Mouse (Mus musculus): ENCODE results near the gene Meis1. TPM values are rescaled to one million over a fixed set of nuclear protein-coding genes. Genes with fewer than 3 reads are reported as not detected.
A peak's percentile ranks its signal among the peaks of the same experiment; 100 is the strongest.

Gene Meis1
- total RNA-seq, 2 experiments from 2014 or later, result 4.1 to 4.5 TPM

DNA sequence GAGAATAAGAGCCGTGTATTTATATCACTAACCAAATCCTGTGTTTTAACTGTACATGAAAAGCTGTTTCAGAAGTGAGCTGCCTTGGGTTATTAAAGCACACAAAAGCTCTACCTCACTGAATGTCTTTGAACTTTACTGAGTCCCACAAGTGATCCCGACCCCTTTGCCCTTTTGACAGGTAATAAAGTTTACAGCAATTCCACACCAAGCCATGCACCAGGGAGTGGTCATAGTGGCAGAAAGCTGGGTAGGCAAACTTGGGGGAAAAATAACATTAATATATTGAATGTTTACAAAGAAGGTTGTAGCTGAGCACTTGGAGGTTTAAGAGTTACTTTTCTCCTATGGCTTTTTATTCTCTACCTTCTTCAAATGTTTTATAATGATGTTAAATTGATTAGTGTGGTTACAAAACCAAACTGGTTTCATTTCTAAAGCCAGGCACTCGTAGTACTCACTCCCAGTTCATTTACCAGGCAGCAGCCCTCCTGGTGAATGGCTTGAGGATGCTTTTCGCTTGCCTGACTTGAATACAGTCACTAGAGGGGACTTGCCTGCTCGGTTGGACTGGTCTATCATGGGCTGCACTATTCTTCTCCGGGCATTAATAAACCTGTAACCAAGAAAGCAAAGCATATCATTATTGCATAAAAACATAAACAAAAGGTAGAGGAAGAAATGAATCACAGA is 133.6 kb downstream of the Meis1 start:
- intact Hi-C loops (cut with DNase I; ENCODE audit: low total_unique reads), result no loop called here
- DNase-seq, result no peak

DNA sequence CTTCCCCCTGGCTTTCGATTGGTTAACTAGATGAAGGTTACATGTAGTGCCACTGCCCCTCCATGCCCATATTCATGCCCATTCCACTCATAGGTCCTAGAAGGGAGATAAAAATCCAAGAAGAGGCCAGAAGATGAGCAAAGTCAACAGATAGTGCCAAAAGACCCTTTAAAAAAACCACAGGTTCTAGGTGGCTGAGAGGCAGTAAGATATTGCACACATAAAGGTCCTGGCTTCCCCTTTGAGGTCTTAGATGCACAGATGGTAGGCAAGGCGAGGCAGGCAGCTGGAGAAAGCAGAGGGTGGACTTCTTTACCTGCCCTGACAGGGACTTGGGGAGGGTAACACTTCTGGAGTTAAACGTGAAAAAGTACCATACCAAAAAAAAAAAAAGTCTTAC is 134.8 kb downstream of the Meis1 start:
- intact Hi-C loops (cut with DNase I; ENCODE audit: low total_unique reads), result no loop called here

DNA sequence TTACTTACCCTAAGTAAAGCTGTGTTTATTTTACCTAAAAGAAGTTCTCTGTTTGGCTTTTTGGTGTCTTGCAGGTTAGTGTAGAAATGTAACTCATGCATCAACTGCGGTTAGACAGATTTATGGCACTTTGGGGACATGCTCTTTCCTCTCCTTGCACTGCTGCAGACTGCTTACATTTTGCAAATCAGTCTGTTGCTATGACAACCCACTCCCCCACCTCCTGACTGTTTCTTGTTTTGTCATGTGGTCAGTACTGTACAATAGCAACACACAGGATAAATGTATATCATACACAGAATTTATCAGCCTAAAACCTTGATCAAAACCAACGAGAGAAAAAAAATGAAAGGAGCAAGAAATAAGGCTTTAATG is 135.3 kb downstream of the Meis1 start:
- DNase-seq, result no peak
- intact Hi-C loops (cut with DNase I; ENCODE audit: low total_unique reads), result no loop called here

More for the DNA sequence above, 134.8 kb downstream of the Meis1 start:
- DNase-seq, result no peak

DNA sequence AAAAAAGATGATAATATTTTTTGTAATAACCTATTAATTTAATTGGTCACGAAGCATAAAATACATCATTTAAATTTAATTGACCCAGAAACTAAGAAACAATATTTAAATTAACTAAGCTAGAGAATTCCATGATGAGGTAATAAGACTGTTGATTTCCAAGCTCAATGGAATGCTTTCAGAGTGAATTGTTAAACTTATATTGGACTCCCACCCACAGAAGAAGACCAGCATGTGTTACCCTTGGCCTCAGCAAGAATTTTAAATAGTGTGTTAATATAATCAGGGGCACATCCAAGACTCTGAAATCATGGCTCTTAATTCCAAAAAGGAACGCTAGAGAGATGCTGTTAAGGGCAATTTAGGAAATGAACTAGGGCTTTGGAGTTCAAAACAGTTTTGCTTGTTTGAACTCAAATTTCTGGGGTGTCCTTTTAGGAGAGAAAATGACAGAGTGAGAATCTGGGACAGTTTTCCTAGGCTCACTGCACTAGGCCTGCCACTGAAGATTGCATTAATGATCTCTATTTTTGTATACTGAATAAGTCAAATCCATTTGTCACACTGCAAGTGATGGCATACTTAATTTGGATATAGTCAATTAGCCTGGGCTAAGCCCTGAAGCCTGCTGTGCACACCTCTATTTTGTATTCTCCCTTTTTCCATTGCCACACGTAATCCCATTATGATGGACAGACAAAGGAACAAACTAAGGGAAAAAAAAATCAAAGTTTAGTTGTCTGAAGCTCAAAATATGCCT is 135.9 kb downstream of the Meis1 start:
- no peak for DNase-seq
- intact Hi-C loops (cut with DNase I; ENCODE audit: low total_unique reads), result no loop called here

DNA sequence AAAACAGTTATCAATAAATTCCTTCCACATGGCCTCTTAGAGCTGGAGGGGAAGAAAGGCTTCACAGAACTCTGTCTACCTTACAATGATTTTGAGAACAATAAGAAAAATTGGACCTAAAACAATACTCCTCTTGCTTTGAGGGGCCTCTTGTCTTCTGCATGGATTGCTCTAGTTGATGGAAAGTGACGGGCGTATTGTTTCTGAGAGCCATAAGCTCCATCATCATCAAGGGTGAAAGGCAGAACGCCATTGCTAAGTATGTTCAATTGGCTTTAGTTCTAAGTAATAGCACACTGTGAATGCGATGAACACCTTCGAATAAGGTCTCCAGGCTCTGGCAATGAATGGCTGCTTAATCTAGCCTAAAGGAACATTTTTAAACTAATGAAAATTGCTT is 136.5 kb downstream of the Meis1 start:
- DNase-seq, result no peak
- intact Hi-C loops (cut with DNase I; ENCODE audit: low total_unique reads), result no loop called here

DNA sequence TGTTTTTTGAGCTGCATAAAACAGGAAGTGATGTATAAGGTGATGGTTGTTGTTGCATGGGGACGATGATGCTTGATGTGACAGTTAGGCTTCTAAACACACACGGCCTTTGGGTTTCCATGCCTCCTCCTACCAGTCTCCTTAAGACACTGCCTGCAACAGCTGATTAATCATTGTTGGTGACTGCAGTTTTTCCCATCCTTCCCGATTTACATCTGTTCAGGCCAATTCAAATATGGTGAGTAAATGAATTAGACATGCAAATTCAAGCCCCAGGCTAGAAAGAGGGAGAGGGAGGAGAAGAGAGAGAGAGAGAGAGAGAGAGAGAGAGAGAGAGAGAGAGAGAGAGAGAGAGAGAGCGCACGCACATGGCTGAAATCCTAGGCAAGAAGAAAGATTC is 138.0 kb downstream of the Meis1 start:
- no peak for DNase-seq
- intact Hi-C loops (cut with DNase I; ENCODE audit: low total_unique reads), result no loop called here

DNA sequence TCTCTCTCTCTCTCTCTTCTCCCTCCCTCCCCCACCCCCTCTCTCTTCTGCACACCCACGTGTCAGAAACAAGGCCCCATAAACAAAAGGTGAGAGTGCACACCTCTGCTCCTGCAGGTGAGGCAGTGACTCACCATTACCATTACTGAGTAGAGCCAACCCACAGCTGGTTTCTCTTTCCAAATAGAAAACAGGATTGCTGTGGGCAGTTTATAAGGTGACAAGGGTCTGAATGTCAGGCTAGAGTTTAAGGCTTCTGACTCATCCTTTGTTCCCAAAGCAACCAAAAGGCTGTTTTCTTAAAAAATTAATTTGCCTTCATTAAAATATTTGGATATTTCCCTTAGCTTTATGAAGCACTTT is 139.3 kb downstream of the Meis1 start:
- intact Hi-C loops (cut with DNase I; ENCODE audit: low total_unique reads), result loop anchor here (5.0 kb wide), 2 partner anchors 148 to 883 kb away; no protein-coding TSS in a partner anchor
- no peak for DNase-seq

DNA sequence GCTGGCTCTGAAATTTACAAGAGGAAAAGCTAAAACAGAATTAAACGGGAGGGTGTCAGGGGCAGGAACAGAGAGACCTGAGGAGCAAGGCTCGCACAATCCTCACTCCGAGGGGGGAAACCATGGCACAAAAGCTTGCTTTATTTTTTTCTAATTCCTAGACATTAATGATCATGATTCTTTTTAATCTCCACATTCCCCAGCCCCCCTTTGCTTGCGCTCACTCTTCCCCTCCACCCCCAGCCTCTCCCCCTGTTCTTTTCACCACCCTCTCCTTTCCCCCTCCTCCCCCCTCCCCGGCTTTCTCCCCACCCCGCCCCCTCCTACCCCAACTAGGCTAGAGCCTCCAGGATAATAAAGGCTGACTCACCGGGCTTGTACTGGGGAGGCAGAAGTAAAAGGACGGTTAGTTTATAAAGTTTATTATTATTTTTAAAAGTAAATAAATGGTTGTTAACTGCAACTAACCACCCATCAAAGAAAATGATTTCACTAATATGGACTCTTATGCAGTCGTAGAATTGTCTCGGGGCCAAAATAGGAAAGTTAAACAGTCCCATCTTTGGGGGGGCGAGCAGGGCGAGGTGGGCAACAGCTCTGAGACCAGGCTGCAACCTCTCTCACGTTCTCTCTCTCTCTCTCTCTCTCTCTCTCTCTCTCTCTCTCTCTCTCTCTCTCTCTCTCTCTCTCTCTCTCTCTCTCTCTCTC is 139.9 kb downstream of the Meis1 start:
- DNase-seq, result no peak
- intact Hi-C loops (cut with DNase I; ENCODE audit: low total_unique reads), result loop anchor here (5.0 kb wide), 2 partner anchors 148 to 883 kb away; no protein-coding TSS in a partner anchor

DNA sequence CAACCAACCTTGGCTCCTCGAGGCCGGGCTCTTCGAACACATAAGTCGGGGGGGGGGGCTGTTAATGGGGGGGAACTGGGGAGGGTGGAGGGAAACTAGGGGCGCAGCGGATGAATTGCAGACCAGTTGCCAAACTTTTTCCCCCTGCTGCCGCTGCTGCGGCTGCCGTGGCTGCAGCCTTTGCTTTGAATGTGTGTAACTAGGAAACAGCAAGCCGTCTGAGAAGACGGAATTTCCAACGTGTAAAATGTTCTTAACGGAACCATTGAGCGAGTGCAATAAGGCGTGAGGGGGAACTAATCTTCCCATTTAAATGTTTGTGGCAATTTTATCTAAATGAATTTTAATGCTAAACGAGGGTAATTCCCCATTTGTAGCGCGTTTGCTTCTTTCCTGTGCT is 140.8 kb downstream of the Meis1 start:
- intact Hi-C loops (cut with DNase I; ENCODE audit: low total_unique reads), result loop anchor here (5.0 kb wide), 2 partner anchors 149 to 884 kb away; no protein-coding TSS in a partner anchor

DNA sequence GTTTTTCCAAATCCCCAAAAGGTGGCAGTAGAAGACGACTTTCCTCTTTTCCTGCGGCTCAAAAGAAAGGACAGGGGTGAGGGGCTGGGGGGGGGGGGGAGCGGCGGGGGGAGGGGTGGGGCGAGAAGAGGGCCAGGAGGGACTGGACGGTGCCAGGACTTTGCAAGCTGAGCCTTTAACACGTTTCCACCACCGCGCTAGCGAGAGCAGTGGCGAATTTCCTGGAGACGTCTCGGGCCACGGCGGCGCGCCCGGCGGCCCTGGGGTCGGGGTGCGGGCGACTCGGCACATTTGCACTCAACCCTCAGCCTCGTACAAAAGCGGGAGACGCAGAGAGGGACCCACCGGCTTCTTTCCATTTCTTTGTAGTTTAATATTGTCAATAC is 141.2 kb downstream of the Meis1 start:
- intact Hi-C loops (cut with DNase I; ENCODE audit: low total_unique reads), result loop anchor here (5.0 kb wide), 2 partner anchors 150 to 885 kb away; no protein-coding TSS in a partner anchor

More for the DNA sequence above, 140.8 kb downstream of the Meis1 start:
- no peak for DNase-seq

DNA sequence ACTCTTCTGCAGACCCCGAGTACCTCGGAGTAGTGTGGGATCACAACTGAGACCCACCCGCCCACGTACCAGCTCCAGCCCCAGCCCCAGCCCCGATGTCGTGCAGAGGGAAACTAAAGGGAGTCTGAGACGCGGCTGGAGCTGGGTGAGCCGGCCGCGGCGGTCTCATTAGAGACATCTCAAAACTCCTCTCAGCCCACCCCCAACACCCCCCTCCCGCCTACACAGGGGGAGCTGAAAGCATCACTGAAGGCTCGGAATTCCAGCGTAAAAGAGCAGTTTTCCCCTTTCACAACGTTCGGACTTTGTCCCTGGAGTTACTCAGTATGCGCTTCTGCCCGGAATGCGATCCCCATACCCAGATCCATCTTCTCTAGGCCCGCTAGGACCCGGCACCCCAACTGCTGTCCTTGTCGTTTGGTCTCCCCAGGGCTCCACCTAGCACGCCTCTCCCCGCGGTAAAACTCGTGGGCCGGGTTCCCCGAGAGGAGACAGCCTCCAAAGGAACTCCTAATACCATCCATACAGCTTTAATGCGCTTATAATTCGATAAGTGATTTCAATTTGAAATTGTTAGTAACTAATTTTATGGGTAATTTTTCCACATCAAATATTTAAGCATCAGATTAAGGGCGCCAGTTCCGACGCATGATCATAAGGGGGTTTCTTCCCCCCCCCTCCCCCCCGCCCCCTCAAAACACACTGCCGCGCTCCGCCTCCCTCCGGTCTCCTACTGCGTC is 141.7 kb downstream of the Meis1 start:
- intact Hi-C loops (cut with DNase I; ENCODE audit: low total_unique reads), result loop anchor here (5.0 kb wide), 2 partner anchors 150 to 885 kb away; no protein-coding TSS in a partner anchor
- peak; percentile 13 for DNase-seq

More for the DNA sequence above, 141.2 kb downstream of the Meis1 start:
- peak; percentile 60 for DNase-seq

DNA sequence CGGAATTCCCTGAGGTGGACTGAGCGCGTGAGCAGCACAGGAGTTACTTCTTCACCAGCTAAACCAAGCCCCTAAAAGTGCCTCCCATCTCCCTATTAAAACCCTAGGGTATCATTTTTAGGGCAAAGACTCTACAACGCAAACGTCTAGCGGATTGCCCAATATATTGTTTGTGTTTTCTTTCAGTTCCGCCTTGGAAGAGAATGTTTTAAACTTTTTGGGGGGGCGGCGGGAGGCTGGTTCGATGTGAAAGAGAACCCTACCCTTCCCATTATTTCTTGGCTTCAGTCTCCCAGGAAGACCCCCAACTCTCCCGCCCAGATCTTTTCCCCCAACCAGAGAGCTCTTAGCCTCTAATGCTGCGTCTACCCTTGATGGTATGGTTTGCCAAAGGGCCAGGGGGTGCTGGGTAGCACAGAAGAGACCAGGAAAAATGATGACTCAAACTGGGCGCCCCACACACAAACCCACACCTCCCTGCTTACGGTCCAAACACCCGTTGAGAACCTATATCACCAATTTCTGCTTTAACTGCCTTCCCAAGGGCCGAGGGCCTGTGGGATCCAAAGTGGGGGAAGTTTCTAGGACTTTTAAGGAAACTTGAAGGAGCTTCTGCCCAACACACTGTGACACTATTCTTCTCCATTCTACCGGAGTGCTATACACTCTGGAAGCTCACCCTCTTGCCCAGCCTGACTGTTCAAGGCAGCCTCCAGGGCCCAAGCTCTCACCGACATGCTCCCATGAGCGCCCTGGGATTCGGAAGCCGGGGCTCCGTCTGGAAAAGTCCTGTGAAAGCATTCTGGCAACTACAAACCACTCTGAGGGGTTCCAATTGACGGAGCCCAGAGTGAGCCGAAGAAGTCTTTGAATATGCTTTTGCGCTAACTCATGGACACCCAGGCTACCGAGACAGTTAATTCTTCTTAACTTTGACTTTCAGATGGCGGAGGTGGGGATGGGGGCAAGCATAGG is 142.6 kb downstream of the Meis1 start:
- DNase-seq, result no peak
- intact Hi-C loops (cut with DNase I; ENCODE audit: low total_unique reads), result loop anchor here (5.0 kb wide), 2 partner anchors 151 to 886 kb away; no protein-coding TSS in a partner anchor

DNA sequence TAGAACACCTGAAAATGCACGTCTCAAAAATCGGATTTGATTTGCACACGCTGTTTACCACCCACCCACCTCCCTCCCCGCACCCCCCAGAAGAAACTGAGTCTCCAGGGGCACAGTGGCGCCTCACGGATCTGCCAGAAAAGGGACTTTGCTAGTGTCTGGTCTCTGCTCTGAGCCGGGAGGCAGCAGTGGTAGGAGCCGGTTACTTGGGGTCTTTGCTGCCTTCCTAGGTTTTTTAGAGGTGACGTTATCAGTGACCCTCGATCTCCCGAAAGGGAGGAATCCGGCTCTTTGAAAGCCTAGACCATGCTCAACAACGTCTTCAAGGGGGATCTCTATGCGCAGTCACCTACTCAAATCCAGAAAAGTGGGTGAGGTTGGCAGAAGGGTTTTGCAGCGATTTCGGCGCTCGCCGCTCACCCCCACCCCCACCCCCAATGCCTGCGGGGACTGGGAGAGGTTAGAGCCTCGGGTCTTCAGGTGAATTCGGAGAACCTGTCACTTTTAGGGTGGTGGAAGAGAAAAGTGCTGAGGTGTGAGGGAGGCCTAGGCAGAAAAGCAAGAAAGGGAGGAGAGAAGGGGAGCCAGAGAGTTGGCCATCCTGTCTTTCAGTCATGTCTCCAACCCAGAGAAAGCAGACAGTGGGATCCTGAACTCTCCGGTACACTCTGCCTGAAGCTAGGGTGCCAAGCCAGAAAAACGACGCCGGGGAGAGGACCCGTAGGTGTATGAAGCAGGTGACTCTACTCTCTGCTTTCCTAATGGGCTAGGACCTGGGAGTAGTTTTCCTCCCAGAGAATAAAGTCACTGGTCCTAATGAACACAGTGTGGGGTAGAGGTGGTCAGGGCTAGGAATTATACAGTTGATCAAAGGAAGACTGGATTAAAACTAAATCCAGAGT is 143.5 kb downstream of the Meis1 start:
- no peak for DNase-seq
- intact Hi-C loops (cut with DNase I; ENCODE audit: low total_unique reads), result loop anchor here (5.0 kb wide), 2 partner anchors 152 to 887 kb away; no protein-coding TSS in a partner anchor

DNA sequence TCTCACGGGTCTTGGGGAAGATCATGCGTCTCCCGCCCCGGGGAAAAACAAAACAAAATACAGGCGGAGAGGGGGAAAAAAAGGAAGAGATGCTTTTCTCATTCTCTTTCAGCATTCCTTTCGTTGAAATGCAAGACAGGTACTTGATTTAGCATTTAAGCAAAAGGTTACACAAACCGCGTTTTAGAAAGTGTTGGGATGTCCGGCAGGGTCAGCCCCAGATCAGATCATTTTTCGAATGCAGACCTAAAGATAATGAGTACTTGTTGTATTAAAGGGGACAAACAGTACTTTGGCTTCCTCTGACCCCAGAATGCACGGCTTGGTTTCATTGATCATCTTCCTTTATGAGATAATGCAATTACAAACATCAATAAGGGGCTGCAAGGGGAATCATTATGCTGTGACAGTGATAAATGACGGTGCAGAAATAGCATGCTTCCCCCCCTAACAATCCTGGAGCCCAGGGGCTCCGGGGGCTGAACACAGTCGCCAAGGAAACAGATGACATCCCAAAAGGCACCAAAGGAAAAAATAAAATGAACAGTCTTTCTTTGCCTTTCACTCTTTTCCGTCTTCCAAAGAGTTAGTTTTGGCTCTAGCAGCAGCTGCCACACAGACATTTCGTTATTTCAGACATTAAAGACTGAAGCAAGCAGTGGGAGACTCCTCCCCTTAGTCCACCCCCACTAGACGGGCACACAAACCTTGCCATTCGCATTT is 144.3 kb downstream of the Meis1 start:
- no peak for DNase-seq
- intact Hi-C loops (cut with DNase I; ENCODE audit: low total_unique reads), result no loop called here

DNA sequence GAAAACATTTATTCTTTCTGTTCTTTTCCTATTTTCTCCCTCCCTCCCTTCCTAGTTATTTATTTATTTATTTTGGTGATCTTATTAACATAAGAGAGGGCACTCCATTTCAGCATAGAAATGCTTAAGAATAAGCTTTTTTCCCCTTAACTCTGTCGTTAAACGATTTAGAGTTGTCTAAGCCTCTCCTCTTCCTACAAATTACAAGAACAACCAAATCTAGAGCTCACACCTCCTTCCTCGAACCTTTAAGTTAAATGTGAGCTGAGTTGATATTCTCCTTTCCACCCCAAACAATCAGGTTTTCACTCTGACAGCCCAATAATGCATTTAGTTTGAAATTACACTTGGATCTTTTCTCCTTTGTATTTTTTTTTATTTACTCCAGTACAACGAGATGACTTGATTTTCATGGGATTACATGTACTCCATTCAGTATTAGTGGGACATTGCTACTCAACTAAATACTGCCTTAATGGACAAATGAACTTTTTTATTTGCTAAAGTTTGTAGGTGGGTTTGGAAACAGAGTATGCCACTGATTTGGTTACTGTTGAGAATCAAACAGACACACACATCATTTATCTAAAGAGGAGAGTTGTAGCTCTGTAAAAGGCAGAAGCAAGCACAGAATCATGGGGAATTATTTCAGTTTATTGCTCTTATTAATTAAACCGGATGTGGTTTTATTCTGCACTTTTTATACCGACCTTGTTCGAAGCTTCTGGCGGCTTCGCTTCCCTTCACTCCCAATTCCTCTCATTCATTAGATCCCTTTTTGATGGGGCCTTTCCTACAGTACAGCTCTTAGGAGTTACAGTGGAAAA is 145.1 kb downstream of the Meis1 start:
- intact Hi-C loops (cut with DNase I; ENCODE audit: low total_unique reads), result no loop called here
- DNase-seq, result no peak

DNA sequence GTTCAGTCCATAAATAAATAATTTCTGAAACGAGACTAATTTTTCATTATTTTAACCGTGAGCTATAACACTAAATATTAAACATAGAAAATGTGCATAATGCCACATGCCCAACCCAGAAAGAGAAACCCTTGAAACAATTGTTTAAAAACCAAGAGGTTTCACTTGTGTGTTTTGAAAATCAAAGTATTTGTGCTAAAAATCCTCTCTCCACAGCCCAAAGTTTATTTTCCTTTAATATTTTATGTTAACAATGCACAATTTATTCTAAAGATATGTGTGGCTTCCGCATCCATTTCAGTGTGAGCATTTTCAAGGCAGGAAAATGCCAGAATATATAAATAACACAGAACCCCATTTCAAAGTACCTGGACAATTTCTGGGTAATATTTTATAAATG is 146.0 kb downstream of the Meis1 start:
- intact Hi-C loops (cut with DNase I; ENCODE audit: low total_unique reads), result no loop called here
- DNase-seq, result no peak
